Mouse (Mus musculus): ENCODE results near the gene Utp3.

DNA sequence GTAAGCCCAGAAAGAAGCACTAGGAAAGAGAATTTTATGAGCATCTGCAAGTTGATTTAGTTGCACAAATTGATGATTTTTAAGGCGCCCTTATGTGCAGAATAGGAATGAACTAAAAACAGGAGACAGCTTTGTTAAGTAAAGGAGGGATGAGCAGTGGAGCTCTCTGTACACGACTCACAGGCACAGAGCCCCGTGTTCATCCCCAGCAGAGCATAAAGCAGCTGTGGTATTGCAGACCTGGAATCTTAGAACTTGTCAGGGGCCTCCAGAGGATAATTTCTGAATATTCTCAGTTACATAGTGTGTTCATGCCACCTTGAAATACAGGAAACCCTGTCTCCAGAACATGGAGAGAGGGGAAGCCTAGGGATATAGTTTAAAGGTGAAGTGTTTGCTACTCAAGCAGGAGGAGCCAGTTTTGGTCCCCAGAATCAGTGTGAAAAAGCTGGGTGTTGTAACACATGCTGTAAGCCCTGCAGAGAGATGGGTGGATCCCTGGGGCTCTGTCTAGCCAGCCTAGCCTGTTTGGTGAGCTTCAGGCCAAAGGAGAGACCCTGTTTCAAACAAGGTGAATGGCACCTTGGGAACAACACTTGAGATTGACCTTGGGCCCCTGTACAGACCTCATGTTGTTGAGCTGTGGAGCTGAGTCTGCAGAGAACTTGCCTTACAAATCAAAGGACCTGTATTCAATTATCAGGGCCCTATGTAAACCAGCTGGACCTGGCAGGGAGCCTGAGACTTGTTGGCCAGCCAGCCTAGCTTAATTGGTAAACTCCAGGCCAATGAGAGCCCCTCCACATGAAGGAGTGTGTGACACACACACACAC, 21.5 kb downstream of the Utp3 start:
- TF ChIP-seq USF1 (IDR thresholded peaks at IDR 0.05; ENCODE audit: low read depth, low read length) (no peak), POLR2A (IDR thresholded peaks at IDR 0.05; ENCODE audit: low read depth, low read length) (no peak), HCFC1 (IDR thresholded peaks at IDR 0.05; ENCODE audit: low read depth, low read length) (no peak), EP300 (IDR thresholded peaks at IDR 0.05; ENCODE audit: low read length) (no peak), CTCF (conservative IDR thresholded peaks at IDR 0.05 in 1 of 2, IDR thresholded peaks at IDR 0.05 in 1 of 2; ENCODE audit: low read depth in 2 of 2, low read length in 2 of 2) (no peak)
